Mouse (Mus musculus): ENCODE data around the gene 1700001K19Rik.
A peak's percentile ranks its signal among the peaks of the same experiment; 100 is the strongest.
"Not testable (repeated sequence)": the region's sequence is repeated elsewhere in the genome, so short reads cannot be mapped to it uniquely, and the experiment has no call there.

Gene 1700001K19Rik

GRCm38 (mm10) chr12:110695676-110696171, 13.3 kb upstream of the 1700001K19Rik start:
- DNase-seq (ENCODE audit: low spot score) = no peak

GRCm38 (mm10) chr12:110693378-110693777, 11.0 kb upstream of the 1700001K19Rik start:
- DNase-seq (ENCODE audit: low spot score) = not testable (repeated sequence)

GRCm38 (mm10) chr12:110689919-110690643, 7.7 kb upstream of the 1700001K19Rik start:
- no peak for DNase-seq (ENCODE audit: low spot score)

GRCm38 (mm10) chr12:110688921-110689320, 6.5 kb upstream of the 1700001K19Rik start:
- not testable (repeated sequence) for DNase-seq (ENCODE audit: low spot score)

- no peak for DNase-seq (ENCODE audit: low spot score)
Observed at GRCm38 (mm10) chr12:110687894-110688734, 5.7 kb upstream of the 1700001K19Rik start.

- no peak for DNase-seq (ENCODE audit: low spot score)
Observed at GRCm38 (mm10) chr12:110683580-110683979, 1.2 kb upstream of the 1700001K19Rik start.

GRCm38 (mm10) chr12:110681878-110682277, 541 bp downstream of the 1700001K19Rik start:
- DNase-seq (ENCODE audit: low spot score) = no peak

GRCm38 (mm10) chr12:110681191-110681590, 1.2 kb downstream of the 1700001K19Rik start:
- DNase-seq (ENCODE audit: low spot score) = no peak

GRCm38 (mm10) chr12:110674243-110674642, 8.2 kb downstream of the 1700001K19Rik start:
- DNase-seq (ENCODE audit: low spot score) = peak; percentile 16

GRCm38 (mm10) chr12:110667466-110668077, 14.8 kb downstream of the 1700001K19Rik start:
- no peak for DNase-seq (ENCODE audit: low spot score)

- DNase-seq (ENCODE audit: low spot score) = no peak
Observed at GRCm38 (mm10) chr12:110661746-110662145, 20.7 kb downstream of the 1700001K19Rik start.

- no peak for DNase-seq (ENCODE audit: low spot score)
Observed at GRCm38 (mm10) chr12:110651464-110651863, 31.0 kb downstream of the 1700001K19Rik start.

- no peak for DNase-seq (ENCODE audit: low spot score)
Observed at GRCm38 (mm10) chr12:110650241-110650641, 32.2 kb downstream of the 1700001K19Rik start.

GRCm38 (mm10) chr12:110637507-110638114, 44.8 kb downstream of the 1700001K19Rik start:
- DNase-seq (ENCODE audit: low spot score) = no peak

GRCm38 (mm10) chr12:110636293-110636692, 46.1 kb downstream of the 1700001K19Rik start:
- no peak for DNase-seq (ENCODE audit: low spot score)

GRCm38 (mm10) chr12:110630056-110630455, 52.4 kb downstream of the 1700001K19Rik start:
- DNase-seq (ENCODE audit: low spot score) = no peak
